Mouse (Mus musculus): Measurements from ENCODE around the gene Large1.

GRCm38 (mm10) chr8:73276015-73276414 lies 77.3 kb downstream of the Large1 start:
- TF ChIP-seq CTCF (IDR thresholded peaks at IDR 0.05 in 2 of 3, conservative IDR thresholded peaks at IDR 0.05 in 1 of 3; ENCODE audit: control insufficient read depth in 1 of 3, insufficient read depth in 1 of 3, low read depth in 2 of 3, low read length in 3 of 3, poor library complexity in 1 of 3, severe bottlenecking in 1 of 3) (no peak), USF2 (IDR thresholded peaks at IDR 0.05; ENCODE audit: borderline replicate concordance in 1 of 2, insufficient read depth in 1 of 2, low read depth in 1 of 2, low read length in 2 of 2) (no peak), ZC3H11A (IDR thresholded peaks at IDR 0.05; ENCODE audit: low read depth, low read length) (no peak), EP300 (IDR thresholded peaks at IDR 0.05; ENCODE audit: low read depth in 1 of 2, low read length in 2 of 2) (no peak), TAL1 (IDR thresholded peaks at IDR 0.05; ENCODE audit: low read length) (no peak), POLR2A (IDR thresholded peaks at IDR 0.05; ENCODE audit: control insufficient read depth in 1 of 2, insufficient read depth in 1 of 2, low read depth in 1 of 2, low read length in 2 of 2, poor library complexity in 1 of 2) (no peak), GATA1 (IDR thresholded peaks at IDR 0.05; ENCODE audit: low read depth, low read length) (no peak), USF1 (IDR thresholded peaks at IDR 0.05; ENCODE audit: low read depth, low read length) (no peak), TBP (IDR thresholded peaks at IDR 0.05; ENCODE audit: low read depth, low read length) (no peak), ZNF384 (IDR thresholded peaks at IDR 0.05; ENCODE audit: low read depth, low read length) (no peak), CHD1 (IDR thresholded peaks at IDR 0.05; ENCODE audit: low read depth, low read length) (no peak), MAX (IDR thresholded peaks at IDR 0.05; ENCODE audit: low read length) (no peak)

Data from MEL (cell line).